Mouse (Mus musculus) adrenal gland, postnatal 10 days (tissue): ENCODE results near the gene Heatr5b. TPM values are rescaled to one million over a fixed set of nuclear protein-coding genes. Genes with fewer than 3 reads are reported as not detected.
"Not testable (repeated sequence)": the region's sequence is repeated elsewhere in the genome, so short reads cannot be mapped to it uniquely, and the experiment has no call there.

Source experiments
- DNase-seq: peaks from one replicate; pipeline ENCODE4 v3.0.0; 2021; ENCODE audit warnings: mixed read lengths
- long read RNA-seq, 2 experiments: library from polyadenylated mRNA; stranded (forward); transcript quantifications; one replicate each; pipeline ENCODE4 v2.0.0; 2021
- total RNA-seq, 2 experiments: library from RNA; stranded (reverse); gene quantifications; 2 replicates each; pipeline ENCODE4 v1.2.3; 2021

The Heatr5b gene
- total RNA-seq, result 10 to 100 TPM; 24.0 to 29.2 TPM
- long read RNA-seq, experiment 1, partial matches to known transcripts, result 6 of 7 reads
- long read RNA-seq, experiment 1, other reads (novel, unspliced or antisense), result 1 of 7 reads
- long read RNA-seq, experiment 2, full-length matches to known transcripts, result 5 of 13 reads
- long read RNA-seq, experiment 2, partial matches to known transcripts, result 6 of 13 reads
- long read RNA-seq, experiment 2, other reads (novel, unspliced or antisense), result 2 of 13 reads

GRCm38 (mm10) chr17:78834856-78835835 lies at the start of gene Heatr5b, which contains the start of gene Gpatch11:
Gene Heatr5b, minus strand, starts transcription at chr17:78835364.
Gene Gpatch11, plus strand, starts transcription at chr17:78835567.
- peak; percentile 99 for DNase-seq

GRCm38 (mm10) chr17:78883291-78883690 lies 48.1 kb upstream of the Heatr5b start:
- no peak for DNase-seq

GRCm38 (mm10) chr17:78882401-78883112 lies 47.4 kb upstream of the Heatr5b start, which contains the start of gene Eif2ak2:
Gene Eif2ak2, minus strand, starts transcription at chr17:78882573.
- DNase-seq, result peak; percentile 94

GRCm38 (mm10) chr17:78881878-78882304 lies 46.7 kb upstream of the Heatr5b start:
- DNase-seq, result peak; percentile 22

GRCm38 (mm10) chr17:78873886-78874285 lies 38.7 kb upstream of the Heatr5b start:
- DNase-seq, result no peak

GRCm38 (mm10) chr17:78856243-78856642 lies 21.1 kb upstream of the Heatr5b start:
- no peak for DNase-seq

- DNase-seq, result no peak
These were observed 7.2 kb upstream of the Heatr5b start for GRCm38 (mm10) chr17:78842271-78842928.

- no peak for DNase-seq
These were observed 892 bp upstream of the Heatr5b start for GRCm38 (mm10) chr17:78836056-78836455.

- no peak for DNase-seq
These were observed 10.8 kb downstream of the Heatr5b start for GRCm38 (mm10) chr17:78824346-78824745.

GRCm38 (mm10) chr17:78809582-78809981 lies 25.6 kb downstream of the Heatr5b start:
- DNase-seq, result no peak

GRCm38 (mm10) chr17:78809019-78809418 lies 26.1 kb downstream of the Heatr5b start:
- no peak for DNase-seq

- no peak for DNase-seq
These were observed 37.9 kb downstream of the Heatr5b start for GRCm38 (mm10) chr17:78797222-78797621.

- no peak for DNase-seq
These were observed 40.8 kb downstream of the Heatr5b start for GRCm38 (mm10) chr17:78794390-78794789.

GRCm38 (mm10) chr17:78792122-78792521 lies 43.0 kb downstream of the Heatr5b start:
- DNase-seq, result no peak

GRCm38 (mm10) chr17:78791690-78792070 lies 43.5 kb downstream of the Heatr5b start:
- no peak for DNase-seq

- DNase-seq, result peak; percentile 3
These were observed 44.0 kb downstream of the Heatr5b start for GRCm38 (mm10) chr17:78791068-78791689.

GRCm38 (mm10) chr17:78788273-78788672 lies 46.9 kb downstream of the Heatr5b start:
- DNase-seq, result not testable (repeated sequence)

GRCm38 (mm10) chr17:78778765-78779164 lies 56.4 kb downstream of the Heatr5b start:
- no peak for DNase-seq

GRCm38 (mm10) chr17:78772317-78772716 lies 62.8 kb downstream of the Heatr5b start:
- DNase-seq, result no peak

GRCm38 (mm10) chr17:78770932-78771331 lies 64.2 kb downstream of the Heatr5b start:
- no peak for DNase-seq

- DNase-seq, result no peak
These were observed 65.8 kb downstream of the Heatr5b start for GRCm38 (mm10) chr17:78769341-78769740.
